Mouse (Mus musculus): ENCODE data around the gene Mymk.

DNA sequence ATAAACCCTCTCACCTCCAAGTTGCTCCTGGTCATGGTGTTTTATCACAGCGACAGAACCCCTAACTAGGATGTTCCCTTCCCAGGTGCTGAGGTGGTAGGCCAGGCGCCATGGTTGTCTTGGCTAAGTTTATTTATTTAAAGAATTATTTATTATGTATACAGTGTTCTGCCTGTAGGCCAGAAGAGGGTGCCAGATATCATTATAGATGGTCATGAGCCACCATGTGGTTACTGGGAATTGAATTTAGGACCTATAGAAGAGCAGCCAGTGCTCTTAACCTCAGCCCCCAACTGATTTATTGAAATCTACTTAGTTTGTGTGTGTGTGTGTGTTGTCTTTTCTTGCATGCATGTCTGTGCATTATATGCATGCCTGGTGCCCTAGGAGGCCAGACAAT is 39.6 kb downstream of the Mymk start:
- no peak for TF ChIP-seq CTCF (IDR thresholded peaks at IDR 0.05; ENCODE audit: insufficient read depth, low read depth, low read length)
- no peak for TF ChIP-seq POLR2A (IDR thresholded peaks at IDR 0.05; ENCODE audit: insufficient read depth, low read depth, low read length)
